Mouse (Mus musculus) G1E (cell line): ENCODE measurements around the gene Jarid2.

Source experiments
- CTCF ChIP-seq: IDR thresholded peaks from 2 replicates; pipeline ENCODE4 v1.5.1; 2012; ENCODE audit warnings: low read depth, low read length, inconsistent platforms, mixed read lengths
- POLR2AphosphoS5 ChIP-seq: IDR thresholded peaks from 2 replicates; pipeline ENCODE4 v1.6.1; 2012; ENCODE audit warnings: low read depth, low read length, inconsistent platforms; ENCODE audit not compliant: insufficient replicate concordance
- TAL1 ChIP-seq: conservative IDR thresholded peaks from 2 replicates; pipeline ENCODE4 v1.6.1; 2012; ENCODE audit warnings: low read depth, low read length, inconsistent platforms, mixed read lengths

DNA sequence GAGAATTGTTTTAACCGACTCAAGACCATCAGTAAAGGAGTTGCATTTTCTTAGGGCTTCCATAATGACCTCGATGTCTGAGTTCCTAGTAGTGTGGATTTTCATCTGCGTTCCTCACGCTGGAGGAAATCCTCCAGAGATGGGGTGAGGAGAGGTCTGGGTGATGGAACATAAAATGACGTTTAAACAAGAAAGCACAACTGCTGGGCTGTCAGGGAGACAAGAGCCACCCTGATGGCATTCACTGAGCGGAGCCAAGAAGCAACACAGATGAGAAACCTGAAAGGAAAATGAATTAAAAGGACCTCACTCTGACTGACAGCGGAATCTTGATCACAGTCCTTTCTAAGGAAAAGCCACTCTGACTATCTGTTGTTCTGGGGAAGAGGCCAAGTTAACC, 204.3 kb downstream of the Jarid2 start:
- TF ChIP-seq CTCF (no peak), TAL1 (no peak), POLR2AphosphoS5 (no peak)
